Comparison of ENCODE assay signal across 15 mouse cellular contexts in genomic region chr5:73576708-73577107, GRCm38 (mm10). TPM values are rescaled to one million over a fixed set of nuclear protein-coding genes. Genes with fewer than 3 reads are reported as not detected.
DNase-seq lines count a peak whose midpoint lies in the region; ATAC-seq and TF ChIP-seq lines count a peak whose summit lies in the region.
"Had no signal": no experiment of that assay in that cellular context is flagged by ENCODE, and none has a peak within 500 bp of the region (broad histone marks: within the 10 kb centered on the region; RNA-seq: fewer than 3 reads in every experiment).

No protein-coding gene starts in this region.

- no peak for DNase-seq in kidney, adult 2 months
- DNase-seq in frontal cortex, postnatal 10 days (ENCODE audit: low spot score in 2 of 2): peak; percentile 25 to 45
- DNase-seq in right cerebral cortex, postnatal 25 days: peak; percentile 43
- DNase-seq in gastrocnemius, adult 18-20 months (ENCODE audit: low spot score): no peak
- DNase-seq: cerebellum, postnatal 25 days had no signal

- no peak overlapping the region for H3K4me3 ChIP-seq in kidney, adult 2 months (ENCODE audit: insufficient read depth, low read depth, low read length)
- H3K4me3 ChIP-seq in kidney, embryonic 15.5 days (replicated peaks): no peak overlapping the region
- no peak overlapping the region for H3K4me3 ChIP-seq in neural tube, embryonic 12.5 days
- H3K4me3 ChIP-seq in neural tube, embryonic 15.5 days (replicated peaks): no peak overlapping the region

- H3K4me1 ChIP-seq in kidney, adult 2 months (ENCODE audit: control insufficient read depth, insufficient read depth, low read length): peaks cover 7% of the 10 kb centered on the region; the same call in 1 of the 2 replicates
- H3K4me1 ChIP-seq in kidney, embryonic 15.5 days: no peaks in the 10 kb centered on the region
- no peaks in the 10 kb centered on the region for H3K4me1 ChIP-seq in neural tube, embryonic 12.5 days
- H3K4me1 ChIP-seq in neural tube, embryonic 15.5 days: peaks cover 10% of the 10 kb centered on the region

- no peak for ATAC-seq in kidney, embryonic 15.5 days (replicated peaks; ENCODE audit: low FRiP score)
- peak; percentile 65; the same call in 1 of the 2 replicates for ATAC-seq in neural tube, embryonic 12.5 days (ENCODE audit: low FRiP score, low read depth)
- no peak for ATAC-seq in neural tube, embryonic 15.5 days (ENCODE audit: low FRiP score)
- no peak for ATAC-seq in CD4-positive, CD25-positive, alpha-beta regulatory T cell, adult 4 months
- ATAC-seq: activated CD4-positive, CD25-positive, alpha-beta regulatory T cell, adult 4 months; lung, postnatal 0 days had no signal

- H3K27ac ChIP-seq in kidney, adult 2 months (ENCODE audit: insufficient read depth, low read depth, low read length): peak overlapping the region; percentile 0; the same call in 1 of the 2 replicates
- H3K27ac ChIP-seq in kidney, embryonic 15.5 days: no peak overlapping the region
- no peak overlapping the region for H3K27ac ChIP-seq in neural tube, embryonic 12.5 days
- no peak overlapping the region for H3K27ac ChIP-seq in neural tube, embryonic 15.5 days (replicated peaks)
- H3K27ac ChIP-seq: liver, embryonic 14.5 days had no signal

- H3K4me2 ChIP-seq in kidney, embryonic 15.5 days: no peak overlapping the region
- no peak overlapping the region for H3K4me2 ChIP-seq in neural tube, embryonic 12.5 days (replicated peaks)
- H3K4me2 ChIP-seq in neural tube, embryonic 15.5 days: no peak overlapping the region

- no peaks in the 10 kb centered on the region for H3K36me3 ChIP-seq in kidney, adult 2 months (ENCODE audit: control insufficient read depth, insufficient read depth, low read length)
- H3K36me3 ChIP-seq in kidney, embryonic 15.5 days: no peaks in the 10 kb centered on the region
- no peaks in the 10 kb centered on the region for H3K36me3 ChIP-seq in neural tube, embryonic 12.5 days
- H3K36me3 ChIP-seq in neural tube, embryonic 15.5 days: no peaks in the 10 kb centered on the region

- TF ChIP-seq CTCF in kidney, adult 2 months (conservative IDR thresholded peaks at IDR 0.05; ENCODE audit: insufficient read depth, insufficient read length, low read depth, low read length): no peak

- no peak overlapping the region for H3K9ac ChIP-seq in kidney, embryonic 15.5 days
- no peak overlapping the region for H3K9ac ChIP-seq in neural tube, embryonic 12.5 days
- no peak overlapping the region for H3K9ac ChIP-seq in neural tube, embryonic 15.5 days (replicated peaks)
- H3K9ac ChIP-seq: liver, embryonic 14.5 days had no signal

- H3K27me3 ChIP-seq in kidney, adult 2 months (replicated peaks; ENCODE audit: control insufficient read depth, insufficient read depth, low read length): no peaks in the 10 kb centered on the region
- no peaks in the 10 kb centered on the region for H3K27me3 ChIP-seq in kidney, embryonic 15.5 days
- no peaks in the 10 kb centered on the region for H3K27me3 ChIP-seq in neural tube, embryonic 12.5 days (replicated peaks)
- no peaks in the 10 kb centered on the region for H3K27me3 ChIP-seq in neural tube, embryonic 15.5 days (replicated peaks)
- H3K27me3 ChIP-seq: CH12.LX had no signal

- TF ChIP-seq POLR2A in kidney, adult 2 months (IDR thresholded peaks at IDR 0.05; ENCODE audit: low read depth, low read length): no peak

- H3K9me3 ChIP-seq in kidney, embryonic 15.5 days (replicated peaks): no peaks in the 10 kb centered on the region
- no peaks in the 10 kb centered on the region for H3K9me3 ChIP-seq in neural tube, embryonic 12.5 days
- no peaks in the 10 kb centered on the region for H3K9me3 ChIP-seq in neural tube, embryonic 15.5 days (replicated peaks)

- WGBS in kidney, adult 2 months: 76% methylated on average over 7 of the region's 7 CpGs
- 63% methylated on average over 7 of the region's 7 CpGs for WGBS in kidney, embryonic 15.5 days
- WGBS in neural tube, embryonic 12.5 days: 70% methylated on average over 7 of the region's 7 CpGs
- 72% methylated on average over 7 of the region's 7 CpGs for WGBS in neural tube, embryonic 15.5 days

RNA-seq across cellular contexts. Expression of gene Lrrc66, which starts 55.6 kb away (rescaled TPM):
- 8.0 and 9.5 TPM in 2 replicates for polyA plus RNA-seq in kidney, adult 2 months (2012; rRNA removed)
- 0.08 and 0.17 TPM in 2 replicates for polyA plus RNA-seq in kidney, embryonic 15.5 days (2015; fragmentation: Nextera tagmentation; extraction: Ambion mirVana)
- polyA plus RNA-seq in neural tube, embryonic 12.5 days (2016; fragmentation: Nextera tagmentation; extraction: Ambion mirVana): not detected in 2 replicates
- polyA plus RNA-seq in neural tube, embryonic 15.5 days (2015; fragmentation: Nextera tagmentation; extraction: Ambion mirVana): 0.04 and 0.61 TPM in 2 replicates
- not detected for total RNA-seq in gastrocnemius, adult 18-20 months (2021)
- polyA plus RNA-seq in CD4-positive, CD25-positive, alpha-beta regulatory T cell, adult 4 months (2017; shearing (Covaris generic)): 1 to 10 TPM; 1.3 to 2.5 TPM
- total RNA-seq: adrenal gland, postnatal 36 days had no signal
- polyA plus RNA-seq: limb, embryonic 11.5 days had no signal

Comparison
In these comparisons a context has a peak if more than half of its experiments do, and no peak if none do; other contexts are left out.
1. DNase-seq: peak in frontal cortex, postnatal 10 days (2 of 2) and right cerebral cortex, postnatal 25 days (single experiment); none in kidney, adult 2 months (single experiment) and gastrocnemius, adult 18-20 months (single experiment).